Mouse (Mus musculus) c-Kit-positive CD71-positive TER-119-positive erythroid progenitor cells, embryonic 14.5 days (primary cell): Measurements from ENCODE around the gene Ccdc191.

Experiments used
- DNase-seq: peaks from one replicate; pipeline ENCODE4 v3.0.0-alpha.2; 2013; ENCODE audit warnings: low spot score

Gene Ccdc191

GRCm38 (mm10) chr16:43931502-43931901 lies 41.9 kb downstream of the Ccdc191 start:
- DNase-seq = no peak

- DNase-seq = no peak
Measured at GRCm38 (mm10) chr16:43932319-43932718, 42.7 kb downstream of the Ccdc191 start.

- DNase-seq = no peak
Measured at GRCm38 (mm10) chr16:43933041-43933440, 43.4 kb downstream of the Ccdc191 start.

- no peak for DNase-seq
Measured at GRCm38 (mm10) chr16:43934856-43935255, 45.3 kb downstream of the Ccdc191 start.

GRCm38 (mm10) chr16:43935367-43935766 lies 45.8 kb downstream of the Ccdc191 start:
- no peak for DNase-seq

- no peak for DNase-seq
Measured at GRCm38 (mm10) chr16:43935892-43936291, 46.3 kb downstream of the Ccdc191 start.

- DNase-seq = no peak
Measured at GRCm38 (mm10) chr16:43940846-43941245, 51.2 kb downstream of the Ccdc191 start.

- no peak for DNase-seq
Measured at GRCm38 (mm10) chr16:43945351-43945750, 55.8 kb downstream of the Ccdc191 start.

GRCm38 (mm10) chr16:43945869-43946268 lies 56.3 kb downstream of the Ccdc191 start:
- no peak for DNase-seq

GRCm38 (mm10) chr16:43951591-43951990 lies 62.0 kb downstream of the Ccdc191 start:
- no peak for DNase-seq

- DNase-seq = no peak
Measured at GRCm38 (mm10) chr16:43954913-43955312, 65.3 kb downstream of the Ccdc191 start.

- no peak for DNase-seq
Measured at GRCm38 (mm10) chr16:43958038-43958437, 68.4 kb downstream of the Ccdc191 start.

- DNase-seq = no peak
Measured at GRCm38 (mm10) chr16:43963291-43963690, 73.7 kb downstream of the Ccdc191 start.

- no peak for DNase-seq
Measured at GRCm38 (mm10) chr16:43963780-43964179, 74.2 kb downstream of the Ccdc191 start.

- no peak for DNase-seq
Measured at GRCm38 (mm10) chr16:43965781-43966389, 76.3 kb downstream of the Ccdc191 start.

GRCm38 (mm10) chr16:43970426-43970825 lies 80.8 kb downstream of the Ccdc191 start:
- DNase-seq = no peak

GRCm38 (mm10) chr16:43971189-43971588 lies 81.6 kb downstream of the Ccdc191 start:
- no peak for DNase-seq

- DNase-seq = no peak
Measured at GRCm38 (mm10) chr16:43971741-43972140, 82.1 kb downstream of the Ccdc191 start.

- no peak for DNase-seq
Measured at GRCm38 (mm10) chr16:43972391-43972790, 82.8 kb downstream of the Ccdc191 start.

GRCm38 (mm10) chr16:43973147-43973546 lies 83.5 kb downstream of the Ccdc191 start:
- DNase-seq = no peak

GRCm38 (mm10) chr16:43973606-43974220 lies 84.1 kb downstream of the Ccdc191 start:
- no peak for DNase-seq

GRCm38 (mm10) chr16:43979010-43979327 lies 89.4 kb downstream of the Ccdc191 start:
- DNase-seq = no peak

GRCm38 (mm10) chr16:43979328-43980109 lies 89.9 kb downstream of the Ccdc191 start, which contains the start of gene Zdhhc23:
Gene Zdhhc23, minus strand, starts transcription at chr16:43979791.
- peak; percentile 13 for DNase-seq
